Mouse (Mus musculus) liver, embryonic 14.5 days (tissue): ENCODE measurements around the gene BC025446.

Experiments used
- CTCF ChIP-seq: IDR thresholded peaks from 2 replicates; pipeline ENCODE4 v1.5.1; 2016; ENCODE audit warnings: antibody characterized with exemption, low read depth, control low read depth
- EP300 ChIP-seq: IDR thresholded peaks from 2 replicates; pipeline ENCODE4 v1.6.1; 2016; ENCODE audit warnings: antibody characterized with exemption, low read depth

GRCm38 (mm10) chr15:75240558-75240957 is 24.4 kb downstream of the BC025446 start:
- no peak for TF ChIP-seq CTCF
- no peak for TF ChIP-seq EP300
